Mouse (Mus musculus): Measurements from ENCODE around the gene Tut7.
"Not testable (repeated sequence)": the region's sequence is repeated elsewhere in the genome, so short reads cannot be mapped to it uniquely, and the experiment has no call there.

Gene Tut7

DNA sequence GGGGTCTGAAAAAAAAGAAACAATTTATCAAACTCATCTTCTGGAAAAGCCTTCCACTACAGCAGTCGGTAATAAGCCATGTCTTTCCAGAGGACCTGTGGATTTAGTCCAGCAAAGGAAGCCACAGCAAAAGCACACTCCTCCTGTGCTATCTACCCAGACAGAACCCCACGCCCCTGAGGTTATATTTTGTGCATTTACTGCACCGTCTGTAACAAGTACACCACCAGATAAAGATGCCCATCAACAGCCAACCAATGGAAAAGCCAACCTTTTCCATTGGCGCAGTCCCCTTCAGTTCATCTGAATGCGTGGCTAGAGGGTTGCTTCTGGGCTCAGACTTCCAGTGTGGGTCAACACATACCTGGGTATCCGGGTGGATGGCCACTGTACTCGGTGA lies 60.2 kb downstream of the Tut7 start:
- no peak for DNase-seq

DNA sequence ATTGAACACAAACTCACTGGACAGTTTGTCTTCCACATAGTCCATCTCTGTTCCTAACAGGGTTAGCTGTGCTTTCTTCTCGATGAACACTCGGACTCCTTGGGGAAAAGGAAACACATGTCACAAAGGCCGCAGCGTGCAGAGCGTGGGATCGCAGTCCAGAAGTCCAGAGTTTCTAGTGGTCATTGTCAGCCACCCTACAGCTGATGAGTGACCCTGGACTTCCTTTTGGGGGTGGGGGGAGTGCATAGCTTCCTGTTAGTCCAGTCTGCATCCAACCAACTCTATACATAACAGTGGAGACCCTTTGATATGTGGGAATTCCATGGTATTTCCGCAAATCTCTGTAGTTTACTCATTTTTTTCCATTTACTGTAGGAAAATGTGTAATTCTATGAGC lies 66.0 kb downstream of the Tut7 start:
- DNase-seq = no peak

DNA sequence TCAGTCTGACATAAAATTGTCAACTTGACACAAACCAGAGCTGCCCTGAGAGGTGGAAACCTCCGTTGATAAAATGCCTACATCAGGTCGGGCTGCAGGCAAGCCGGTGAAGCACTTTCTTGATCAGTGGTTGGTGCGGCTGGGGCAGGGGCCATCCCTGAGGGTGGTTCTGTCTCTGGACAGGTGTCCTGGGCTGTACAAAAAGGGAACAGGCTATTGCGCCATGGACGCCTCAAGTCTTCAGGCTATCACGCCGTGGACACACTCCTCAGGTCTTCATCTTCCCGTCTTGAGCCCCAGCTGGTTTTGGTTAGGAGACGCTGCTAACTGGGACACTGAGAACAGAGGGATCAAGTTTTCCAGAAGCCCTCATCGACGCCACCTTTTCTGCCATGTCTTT lies 72.6 kb downstream of the Tut7 start:
- no peak for DNase-seq

DNA sequence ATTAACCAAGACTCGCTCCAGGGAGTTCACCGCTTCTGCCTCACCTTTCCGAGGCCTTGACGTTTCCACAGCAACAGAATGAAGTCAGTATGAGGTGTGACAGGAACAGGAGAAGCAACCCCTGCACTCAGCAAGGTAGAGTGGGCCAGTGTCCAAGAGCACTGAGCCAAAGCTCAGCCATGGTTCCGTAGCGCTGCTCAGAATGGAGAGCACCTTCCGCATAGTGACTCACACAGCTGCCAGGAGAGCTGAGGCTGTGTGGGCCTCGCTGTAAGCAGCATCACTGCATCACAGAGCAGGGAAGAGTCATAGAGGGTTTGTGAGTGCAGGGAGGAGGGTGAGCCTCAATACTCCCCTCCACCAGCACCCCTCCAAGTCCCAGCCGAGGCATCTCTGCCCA lies 76.2 kb downstream of the Tut7 start, which contains the start of gene 1700014D04Rik:
TSS of gene 1700014D04Rik (minus strand) at position 42 of the 400 bp plus-strand sequence.
- no peak for DNase-seq

DNA sequence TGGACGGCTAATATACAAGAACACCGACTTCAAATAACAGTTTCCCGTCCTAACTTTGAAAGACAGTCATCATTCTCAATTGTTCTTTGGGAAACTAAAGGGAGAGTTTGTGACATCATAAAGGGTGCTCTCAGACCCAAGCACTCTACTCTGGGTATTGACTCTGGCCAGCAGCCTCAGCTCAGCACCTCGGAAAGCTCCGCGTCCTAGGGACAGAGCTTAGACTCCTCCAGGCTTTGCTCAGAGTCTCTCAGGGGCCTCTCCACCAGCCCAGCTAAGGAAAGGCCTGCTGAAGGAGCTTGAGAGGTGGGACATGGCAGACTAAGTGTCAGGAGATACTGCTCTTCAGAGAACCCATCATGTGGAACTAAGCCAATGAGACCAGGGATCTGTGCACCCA lies 76.8 kb downstream of the Tut7 start:
- no peak for DNase-seq

DNA sequence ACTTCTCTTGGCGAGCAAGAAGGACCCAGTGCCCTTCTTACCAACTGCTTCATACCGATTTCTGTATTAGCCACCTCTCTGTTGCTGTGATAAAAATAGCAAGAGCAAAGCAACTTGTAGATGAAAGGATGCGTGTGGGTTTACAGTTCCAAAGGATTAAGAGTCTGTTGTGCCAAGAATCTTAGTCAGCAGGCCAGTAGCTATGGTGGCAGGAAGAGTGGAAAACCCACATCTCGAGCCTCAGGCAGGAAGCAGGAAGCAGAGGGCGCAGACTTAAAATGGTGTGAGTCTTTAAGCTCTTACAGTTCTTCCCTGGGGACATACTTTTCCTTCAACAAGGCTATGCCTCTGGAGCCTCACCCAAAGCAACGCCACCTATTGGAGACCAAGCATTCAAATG lies 77.5 kb downstream of the Tut7 start:
- no peak for DNase-seq

DNA sequence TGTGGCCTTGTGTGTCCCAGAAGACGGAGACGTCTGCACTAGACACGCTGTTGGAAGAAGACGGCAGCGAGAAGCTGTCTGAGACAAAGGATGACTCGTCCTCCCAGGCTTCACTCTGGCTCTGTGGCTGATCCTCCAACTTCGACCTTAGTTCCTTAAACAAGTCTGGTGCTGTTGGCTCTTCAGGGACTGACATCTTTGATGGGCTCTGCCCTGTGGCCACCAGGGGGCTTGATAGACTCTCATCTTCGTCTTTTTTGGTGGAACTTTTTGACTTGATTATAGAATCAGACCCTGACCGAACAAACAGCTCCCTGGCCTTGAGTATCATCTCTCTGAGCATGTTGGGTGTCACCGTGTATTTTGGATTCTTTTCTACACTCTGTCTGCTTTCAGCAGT lies 81.2 kb downstream of the Tut7 start:
- no peak for DNase-seq

DNA sequence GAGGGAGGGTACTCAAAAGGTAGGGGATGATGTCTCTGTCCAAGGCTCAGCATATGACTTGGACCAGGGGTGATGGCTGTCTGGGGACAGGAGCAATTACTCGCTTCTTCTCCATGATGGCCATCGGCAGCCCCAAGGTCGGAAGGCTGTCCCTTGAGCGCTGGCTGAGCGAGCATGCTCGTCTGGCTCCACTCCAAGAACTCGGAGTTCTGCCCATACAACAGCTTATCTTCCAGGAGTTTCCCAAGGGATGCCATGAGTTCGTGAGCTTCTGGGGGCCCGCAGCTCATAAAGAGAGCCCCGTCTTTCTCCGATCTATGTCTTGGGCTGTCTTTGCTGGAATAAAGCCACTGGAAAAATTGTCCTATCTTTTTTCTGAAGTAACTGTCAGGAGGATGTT lies 81.9 kb downstream of the Tut7 start:
- no peak for DNase-seq

DNA sequence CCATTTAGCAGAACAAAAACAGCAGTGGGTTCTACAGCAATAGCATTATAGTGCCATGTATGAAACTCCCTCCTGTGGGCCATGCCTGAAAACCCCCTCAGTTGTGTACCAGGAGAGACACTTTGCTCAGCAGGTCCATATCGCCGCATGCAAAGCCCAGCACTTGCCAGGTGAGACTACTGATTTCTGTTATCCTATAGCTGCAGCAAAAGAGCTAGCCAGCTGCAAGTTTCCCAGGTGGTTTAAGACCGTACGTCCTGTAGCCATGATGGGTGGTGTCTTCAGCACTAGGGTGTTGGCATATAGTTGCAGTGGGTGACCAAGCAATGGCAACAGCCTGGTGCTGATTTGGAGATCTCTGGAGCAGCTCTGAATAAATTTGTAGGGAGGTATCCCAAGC lies 83.5 kb downstream of the Tut7 start:
- no peak for DNase-seq

DNA sequence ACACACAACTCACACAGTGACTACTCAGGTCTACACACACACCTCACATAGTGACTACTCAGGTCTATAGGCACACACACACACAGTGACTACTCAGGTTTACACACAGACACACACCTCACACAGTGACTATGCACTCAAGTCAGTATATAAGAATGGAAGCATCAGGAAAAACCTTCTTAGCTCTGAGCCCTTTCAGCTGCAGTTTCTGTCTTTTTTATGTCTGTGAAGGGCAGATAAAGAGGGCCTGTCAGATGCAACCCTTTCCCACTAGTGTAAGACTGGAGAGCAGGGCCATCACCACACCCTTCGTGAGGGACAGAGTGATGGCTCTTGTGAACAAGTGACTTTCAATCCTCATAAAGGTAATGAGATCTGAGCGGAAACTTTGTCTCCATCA lies 84.5 kb downstream of the Tut7 start:
- no peak for DNase-seq

DNA sequence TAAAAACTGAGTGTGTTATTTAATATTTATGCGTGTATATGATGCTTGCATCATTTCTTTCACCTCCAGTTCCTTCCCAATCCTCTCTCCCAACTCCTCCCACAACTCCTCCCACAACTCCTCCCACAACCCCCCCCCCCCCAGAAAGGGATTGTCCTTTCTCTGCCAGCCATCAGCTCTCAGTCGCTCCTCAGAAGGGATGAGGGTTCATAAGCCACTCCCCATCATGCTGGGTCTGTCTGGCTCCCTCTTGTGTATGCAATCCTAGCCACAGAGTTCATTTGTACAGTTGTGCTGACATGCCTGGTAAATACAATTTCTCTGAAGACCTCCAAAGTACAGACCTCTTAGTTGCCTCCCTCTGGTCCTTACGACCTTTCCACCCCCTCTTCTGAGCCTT lies 87.8 kb downstream of the Tut7 start:
- DNase-seq = no peak

DNA sequence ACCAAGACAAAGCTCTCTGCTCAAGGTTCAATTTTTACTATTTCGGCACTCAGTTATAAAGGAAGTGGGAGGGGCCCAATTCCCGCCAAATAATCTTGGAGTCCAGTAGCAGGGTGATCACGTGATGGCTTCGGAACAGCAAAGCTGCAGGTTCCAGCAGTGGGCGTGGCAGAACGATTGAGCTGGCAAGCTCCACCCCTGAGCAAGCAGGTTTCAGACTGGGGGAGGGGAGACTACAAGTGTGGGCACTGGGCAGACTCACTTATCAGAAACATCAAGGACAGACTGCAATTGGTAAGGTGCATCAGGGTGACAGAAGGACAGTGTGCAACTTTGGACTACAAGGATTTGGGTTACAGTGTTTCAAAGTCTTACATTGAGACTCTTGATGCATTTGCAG lies 88.6 kb downstream of the Tut7 start:
- not testable (repeated sequence) for DNase-seq

DNA sequence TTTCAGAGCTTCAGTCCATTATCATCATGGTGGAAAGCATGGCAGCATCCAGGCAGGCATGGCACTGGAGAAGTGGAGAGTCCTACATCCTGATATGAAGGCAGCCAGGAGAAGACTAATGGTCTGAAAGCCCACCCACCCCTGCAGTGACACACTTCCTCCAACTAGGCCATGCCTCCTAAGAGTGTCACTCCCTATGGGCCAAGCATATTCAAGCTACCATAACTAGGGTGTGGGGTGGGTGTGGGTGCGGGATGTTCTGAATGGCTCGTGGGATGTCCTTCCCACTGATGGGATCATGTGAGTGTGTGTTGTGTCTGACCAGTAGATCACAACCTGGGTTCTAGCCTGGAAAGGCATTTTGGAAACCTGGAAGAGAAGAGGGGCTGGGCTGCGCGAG lies 89.0 kb downstream of the Tut7 start:
- DNase-seq = no peak

DNA sequence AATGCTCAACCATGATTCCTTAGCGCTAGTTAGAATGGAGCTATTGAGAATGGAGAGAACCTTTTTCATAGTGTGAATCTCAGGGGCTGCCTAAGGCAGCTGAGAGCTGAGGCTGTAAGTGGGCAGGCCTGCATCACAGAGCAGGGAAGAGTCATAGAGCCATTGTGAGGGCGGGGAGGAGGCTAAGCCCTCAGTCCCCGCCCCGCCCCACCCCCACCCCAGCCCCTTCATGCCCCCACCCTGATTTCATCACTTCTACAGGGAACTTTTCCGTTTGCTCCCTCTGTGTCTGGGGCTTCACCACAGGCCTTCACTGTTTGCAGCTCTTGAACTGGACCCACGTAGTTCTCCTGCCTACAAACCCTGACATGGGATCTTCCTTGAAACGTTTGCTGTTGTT lies 91.3 kb downstream of the Tut7 start, which contains the start of gene Spata31d1d:
TSS of gene Spata31d1d (minus strand) at position 101 of the 400 bp plus-strand sequence.
- no peak for DNase-seq

DNA sequence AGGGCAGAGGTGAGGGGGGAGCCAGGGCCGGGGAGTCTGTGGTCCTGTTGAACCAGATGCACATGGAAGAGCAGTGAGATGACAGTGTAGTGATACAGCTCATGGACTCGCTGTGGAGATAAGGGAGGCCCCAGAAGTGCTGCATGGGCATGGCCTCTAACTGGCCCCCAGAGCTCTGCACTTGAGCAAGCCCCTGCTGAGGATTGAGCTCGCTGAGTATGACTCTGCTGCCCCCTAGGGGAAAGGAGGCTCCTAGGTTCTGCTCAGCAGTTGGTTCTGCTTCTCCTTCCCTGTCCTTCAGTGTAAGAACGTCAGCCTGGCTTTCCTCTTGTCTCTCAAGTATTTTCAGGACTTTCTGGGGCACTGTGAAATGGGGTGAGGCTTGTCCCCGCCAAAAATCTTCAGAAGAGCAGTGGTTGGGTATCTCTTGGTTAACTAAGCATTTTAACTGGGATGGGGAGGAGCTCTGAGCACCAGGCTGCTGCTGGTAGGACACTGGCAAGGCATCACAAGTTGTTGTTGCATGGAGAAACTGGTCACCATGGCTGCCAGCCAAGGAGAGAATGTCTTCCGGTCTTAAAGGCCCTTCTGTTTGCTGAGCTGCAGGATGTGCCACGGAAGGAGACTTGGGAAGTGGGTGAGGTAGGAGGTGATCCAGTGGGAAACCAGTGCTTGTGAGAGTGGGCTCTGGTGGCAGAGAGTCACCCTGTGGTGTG lies 94.4 kb downstream of the Tut7 start:
- DNase-seq = peak; percentile 76

DNA sequence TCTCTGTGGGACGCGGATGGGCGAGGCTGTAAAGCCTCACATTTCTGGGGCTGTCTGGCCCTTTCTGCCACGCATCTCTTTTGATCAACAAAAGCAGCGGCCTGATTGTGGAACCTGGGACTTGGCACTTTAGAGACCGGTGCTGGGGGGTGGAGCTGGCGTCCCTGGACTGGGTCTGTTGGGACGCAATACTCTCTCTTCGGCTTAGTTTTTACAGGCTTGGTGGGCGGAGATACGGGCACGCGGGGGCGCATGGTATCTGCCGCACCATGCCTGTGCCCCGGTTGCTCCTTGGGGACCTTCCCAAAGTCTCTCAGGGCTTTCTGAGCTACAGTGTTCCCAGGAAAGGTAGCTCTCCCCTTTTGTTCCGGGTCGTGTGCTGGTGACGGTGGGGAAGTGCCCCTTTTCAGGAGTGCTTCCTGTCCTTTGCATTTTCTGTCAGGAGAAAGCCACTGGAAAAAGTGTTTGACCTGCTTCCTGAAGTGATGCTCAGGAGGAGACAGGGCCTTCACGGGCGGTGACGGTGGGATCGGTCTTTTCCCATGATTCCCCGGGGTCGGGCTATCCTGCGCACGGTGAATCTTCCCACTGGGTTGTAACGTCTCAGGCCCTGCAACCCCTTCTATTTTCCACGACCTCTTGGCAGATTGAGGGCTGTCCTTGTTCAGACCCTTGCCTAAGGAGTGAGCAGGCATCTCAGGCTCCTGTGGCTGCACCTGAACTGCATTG lies 96.6 kb downstream of the Tut7 start:
- DNase-seq = no peak

DNA sequence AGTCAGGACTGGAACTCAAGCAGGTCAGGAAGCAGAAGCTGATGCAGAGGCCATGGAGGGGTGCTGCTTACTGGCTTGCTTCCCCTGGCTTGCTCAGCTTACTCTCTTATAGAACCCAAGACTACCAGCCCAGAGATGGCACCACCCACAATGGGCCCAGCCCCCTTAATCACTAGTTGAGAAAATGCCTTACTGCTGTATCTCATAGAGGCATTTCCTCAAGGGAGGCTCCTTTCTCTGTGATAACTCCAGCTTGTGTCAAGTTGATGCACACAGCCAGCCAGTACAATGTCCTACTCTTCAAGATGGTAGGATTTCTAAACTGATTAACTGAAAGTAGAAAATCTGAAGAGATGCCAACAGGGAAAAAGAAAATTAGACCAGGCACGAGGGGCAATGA lies 100.9 kb downstream of the Tut7 start:
- not testable (repeated sequence) for DNase-seq

Measured in right cerebral cortex, postnatal 4 days (tissue).